Mouse (Mus musculus) lung, embryonic 16.5 days (tissue): ENCODE measurements around the gene Smurf1. TPM values are rescaled to one million over a fixed set of nuclear protein-coding genes. Genes with fewer than 3 reads are reported as not detected.
A peak's percentile ranks its signal among the peaks of the same experiment; 100 is the strongest.

Experiments used
- ATAC-seq: fragments of 200-750 bp; cut with Nextera tagmentation; 2 replicates; pipeline ENCODE4 v1.8.0; 2017; ENCODE audit warnings: low read depth, mild to moderate bottlenecking, moderate library complexity
- H3K27ac ChIP-seq: fragments of 300-500 bp; sonication (generic); 2 replicates; pipeline ENCODE4 v1.5.1; 2014; ENCODE audit warnings: mild to moderate bottlenecking, control low read depth, low read length
- H3K27me3 ChIP-seq: fragments of 300-500 bp; sonication (generic); 2 replicates; pipeline ENCODE4 v1.6.1; 2014; ENCODE audit warnings: low read depth, low read length, mixed read lengths; ENCODE audit not compliant: control insufficient read depth, insufficient read depth
- H3K36me3 ChIP-seq: fragments of 300-500 bp; sonication (generic); 2 replicates; pipeline ENCODE4 v1.6.1; 2014; ENCODE audit warnings: low read length; ENCODE audit not compliant: control insufficient read depth, insufficient read depth
- H3K4me1 ChIP-seq: fragments of 300-500 bp; sonication (generic); replicated peaks from 2 replicates; pipeline ENCODE4 v1.6.1; 2014; ENCODE audit warnings: low read length, mixed read lengths; ENCODE audit not compliant: control insufficient read depth, insufficient read depth
- H3K4me2 ChIP-seq: fragments of 300-500 bp; sonication (generic); 2 replicates; pipeline ENCODE4 v1.6.1; 2014; ENCODE audit warnings: low read depth, low read length, control low read depth
- H3K4me3 ChIP-seq: fragments of 300-500 bp; sonication (generic); 2 replicates; pipeline ENCODE4 v1.5.1; 2014; ENCODE audit warnings: mild to moderate bottlenecking, low read length, control low read depth
- H3K9ac ChIP-seq: fragments of 300-500 bp; sonication (generic); 2 replicates; pipeline ENCODE4 v1.6.1; 2014; ENCODE audit warnings: low read length, control low read depth
- H3K9me3 ChIP-seq: fragments of 300-500 bp; sonication (generic); 2 replicates; pipeline ENCODE4 v1.6.1; 2016; ENCODE audit warnings: low read length; ENCODE audit not compliant: control insufficient read depth
- WGBS: fragments of 180-500 bp; shearing (Covaris S2); extraction: QIAGEN DNeasy Blood & Tissue Kit; methylation state at CpG from one replicate; pipeline ENCODE4 v1.1.7; 2014; 5-methylcytosine and 5-hydroxymethylcytosine counted together
- polyA plus RNA-seq: library from polyadenylated mRNA; unstranded; fragments of >200 nt; fragmentation: Nextera tagmentation; extraction: Ambion mirVana; gene quantifications from 2 replicates; pipeline ENCODE4 v1.2.1, GENCODE M21; 2015

The Smurf1 gene
- polyA plus RNA-seq, 1 experiment from 2014 or later, result 15.6 TPM

GRCm38 (mm10) chr5:144964465-144964864 lies 1.2 kb downstream of the Smurf1 start:
- H3K4me2 ChIP-seq, result peak overlapping the region; percentile 87
- H3K9ac ChIP-seq, result no peak overlapping the region
- H3K27ac ChIP-seq, result peak overlapping the region; percentile 96
- H3K36me3 ChIP-seq, result no peaks in the 10 kb centered on the region
- H3K4me3 ChIP-seq, result peak overlapping the region; percentile 75
- no peaks in the 10 kb centered on the region for H3K27me3 ChIP-seq
- peak; percentile 41 for ATAC-seq
- WGBS, result 22% methylated on average over 8 of the region's 8 CpGs
- H3K4me1 ChIP-seq, result peaks cover 47% of the 10 kb centered on the region
- H3K9me3 ChIP-seq, result no peaks in the 10 kb centered on the region

GRCm38 (mm10) chr5:144963817-144964261 lies 1.8 kb downstream of the Smurf1 start:
- H3K9ac ChIP-seq, result peak overlapping the region; percentile 29
- WGBS, result 5% methylated on average over 13 of the region's 13 CpGs
- peak overlapping the region; percentile 96 for H3K27ac ChIP-seq
- ATAC-seq, result peak; percentile 57
- peak overlapping the region; percentile 87 for H3K4me2 ChIP-seq
- H3K27me3 ChIP-seq, result no peaks in the 10 kb centered on the region
- no peaks in the 10 kb centered on the region for H3K36me3 ChIP-seq
- H3K9me3 ChIP-seq, result no peaks in the 10 kb centered on the region
- peak overlapping the region; percentile 75 for H3K4me3 ChIP-seq
- H3K4me1 ChIP-seq, result peaks cover 50% of the 10 kb centered on the region

GRCm38 (mm10) chr5:144963401-144963800 lies 2.2 kb downstream of the Smurf1 start:
- peak overlapping the region; percentile 29 for H3K9ac ChIP-seq
- ATAC-seq, result no peak; the same call in 1 of the 2 replicates
- 4% methylated on average over 3 of the region's 3 CpGs for WGBS
- no peaks in the 10 kb centered on the region for H3K9me3 ChIP-seq
- peak overlapping the region; percentile 96 for H3K27ac ChIP-seq
- no peaks in the 10 kb centered on the region for H3K36me3 ChIP-seq
- H3K4me2 ChIP-seq, result peak overlapping the region; percentile 87
- H3K4me3 ChIP-seq, result peak overlapping the region; percentile 75
- peaks cover 53% of the 10 kb centered on the region for H3K4me1 ChIP-seq
- H3K27me3 ChIP-seq, result no peaks in the 10 kb centered on the region

GRCm38 (mm10) chr5:144958271-144958670 lies 7.4 kb downstream of the Smurf1 start:
- Histone ChIP-seq H3K27me3 (no peaks in the 10 kb centered on the region), H3K36me3 (no peaks in the 10 kb centered on the region), H3K4me1 (peaks cover 33% of the 10 kb centered on the region), H3K9ac (no peak overlapping the region), H3K9me3 (no peaks in the 10 kb centered on the region), H3K4me2 (no peak overlapping the region), H3K4me3 (no peak overlapping the region), H3K27ac (no peak overlapping the region)
- 74% methylated on average over 9 of the region's 9 CpGs for WGBS
- no peak for ATAC-seq

- no peaks in the 10 kb centered on the region for H3K36me3 ChIP-seq
- H3K9ac ChIP-seq, result no peak overlapping the region
- H3K9me3 ChIP-seq, result no peaks in the 10 kb centered on the region
- H3K4me1 ChIP-seq, result peaks cover 16% of the 10 kb centered on the region
- no peak overlapping the region for H3K4me3 ChIP-seq
- WGBS, result 71% methylated on average over 7 of the region's 7 CpGs
- no peaks in the 10 kb centered on the region for H3K27me3 ChIP-seq
- H3K4me2 ChIP-seq, result no peak overlapping the region
- no peak for ATAC-seq
- H3K27ac ChIP-seq, result no peak overlapping the region
These were observed 11.2 kb downstream of the Smurf1 start for GRCm38 (mm10) chr5:144954432-144954831.

- no peaks in the 10 kb centered on the region for H3K9me3 ChIP-seq
- no peak for ATAC-seq
- no peaks in the 10 kb centered on the region for H3K36me3 ChIP-seq
- H3K4me1 ChIP-seq, result peaks cover 27% of the 10 kb centered on the region
- WGBS, result 63% methylated on average over 2 of the region's 2 CpGs
- no peaks in the 10 kb centered on the region for H3K27me3 ChIP-seq
- H3K9ac ChIP-seq, result no peak overlapping the region
- H3K4me3 ChIP-seq, result no peak overlapping the region
- no peak overlapping the region for H3K4me2 ChIP-seq
- no peak overlapping the region for H3K27ac ChIP-seq
These were observed 13.1 kb downstream of the Smurf1 start for GRCm38 (mm10) chr5:144952592-144952991.

- no peak for ATAC-seq
- Histone ChIP-seq H3K27me3 (no peaks in the 10 kb centered on the region), H3K4me2 (no peak overlapping the region), H3K4me3 (no peak overlapping the region), H3K36me3 (no peaks in the 10 kb centered on the region), H3K4me1 (peaks cover 39% of the 10 kb centered on the region), H3K27ac (no peak overlapping the region), H3K9me3 (no peaks in the 10 kb centered on the region), H3K9ac (no peak overlapping the region)
- WGBS, result 87% methylated on average over 5 of the region's 5 CpGs
These were observed 15.1 kb downstream of the Smurf1 start for GRCm38 (mm10) chr5:144950428-144951051.

- no peak for ATAC-seq
- H3K9me3 ChIP-seq, result no peaks in the 10 kb centered on the region
- H3K9ac ChIP-seq, result no peak overlapping the region
- WGBS, result 70% methylated on average over 4 of the region's 4 CpGs
- no peak overlapping the region for H3K27ac ChIP-seq
- H3K27me3 ChIP-seq, result no peaks in the 10 kb centered on the region
- no peak overlapping the region for H3K4me3 ChIP-seq
- H3K4me1 ChIP-seq, result peaks cover 46% of the 10 kb centered on the region
- no peaks in the 10 kb centered on the region for H3K36me3 ChIP-seq
- H3K4me2 ChIP-seq, result no peak overlapping the region
These were observed 15.8 kb downstream of the Smurf1 start for GRCm38 (mm10) chr5:144949856-144950255.

- Histone ChIP-seq H3K27ac (peak overlapping the region; percentile 44; the same call in 1 of the 2 replicates), H3K36me3 (no peaks in the 10 kb centered on the region), H3K4me1 (peaks cover 49% of the 10 kb centered on the region), H3K9ac (0 out of 2 replicates have a peak overlapping the region, but pooled peaks have one; percentile 21), H3K9me3 (no peaks in the 10 kb centered on the region), H3K4me3 (no peak overlapping the region), H3K4me2 (peak overlapping the region; percentile 43), H3K27me3 (no peaks in the 10 kb centered on the region)
- ATAC-seq, result peak; percentile 72
- 19% methylated on average over 11 of the region's 11 CpGs for whole genome bisulfite sequencing
These were observed 17.2 kb downstream of the Smurf1 start for GRCm38 (mm10) chr5:144948422-144948821.
